14 mouse cellular contexts compared by ENCODE assay signal in the genomic region with DNA sequence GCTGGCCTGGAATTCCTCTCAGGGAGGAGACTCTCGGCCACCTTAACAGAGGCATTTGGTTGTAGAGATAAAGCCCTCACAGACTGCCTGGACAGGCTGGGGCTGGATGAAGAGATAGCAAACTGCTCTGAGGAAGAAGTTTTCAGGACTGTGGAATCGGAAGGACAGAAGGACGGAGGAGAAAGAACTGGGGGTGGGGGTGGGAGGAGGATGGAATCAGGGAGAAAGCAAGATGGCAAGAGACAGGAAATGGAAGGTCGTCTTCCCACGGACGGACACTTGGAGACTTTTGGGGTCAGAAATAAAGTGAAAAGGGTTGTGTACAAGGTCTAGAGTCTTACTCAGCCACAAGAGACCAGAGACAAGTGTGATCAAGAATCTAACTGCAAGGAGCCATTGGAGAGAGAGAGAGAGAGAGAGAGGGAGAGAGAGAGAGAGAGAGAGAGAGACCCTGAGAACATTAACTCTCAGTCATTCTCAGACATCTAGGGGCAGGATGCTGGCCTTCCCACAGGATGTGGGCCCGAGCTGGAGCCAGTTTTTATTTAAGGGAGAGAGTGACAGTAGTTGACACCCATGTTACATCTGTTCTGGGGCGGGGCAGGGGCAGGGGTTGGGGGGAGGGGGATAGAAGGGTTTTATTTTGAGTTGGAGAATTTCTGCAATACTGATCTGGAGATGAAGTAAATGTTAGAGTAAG.
A peak's percentile ranks its signal among the peaks of the same experiment; 100 is the strongest.
DNase-seq lines count a peak whose midpoint lies in the region; ATAC-seq and TF ChIP-seq lines count a peak whose summit lies in the region.
"Had no signal": no experiment of that assay in that cellular context is flagged by ENCODE, and none has a peak within 500 bp of the region (broad histone marks: within the 10 kb centered on the region; RNA-seq: fewer than 3 reads in every experiment).

No protein-coding gene starts in this region.

- ATAC-seq in intestine, embryonic 14.5 days (replicated peaks; ENCODE audit: low FRiP score, low TSS enrichment, low read depth) = no peak
- no peak for ATAC-seq in intestine, embryonic 15.5 days
- peak; percentile 86 for ATAC-seq in heart, embryonic 12.5 days (ENCODE audit: insufficient number of reproducible peaks, low FRiP score)
- peak; percentile 79 for ATAC-seq in liver, embryonic 16.5 days (ENCODE audit: low read depth)
- no peak for ATAC-seq in forebrain, embryonic 12.5 days (ENCODE audit: low FRiP score)
- ATAC-seq: CD4-positive, CD25-positive, alpha-beta regulatory T cell, adult 4 months; hindbrain, postnatal 0 days had no signal

- no peak for TF ChIP-seq CTCF in MEL (IDR thresholded peaks at IDR 0.05 in 2 of 3, conservative IDR thresholded peaks at IDR 0.05 in 1 of 3; ENCODE audit: control insufficient read depth in 1 of 3, insufficient read depth in 1 of 3, low read depth in 2 of 3, low read length in 3 of 3, poor library complexity in 1 of 3, severe bottlenecking in 1 of 3)

- H3K4me2 ChIP-seq in intestine, embryonic 14.5 days (ENCODE audit: low read length) = no peak overlapping the region; the same call in 1 of the 2 replicates
- H3K4me2 ChIP-seq in intestine, embryonic 15.5 days (replicated peaks) = no peak overlapping the region
- H3K4me2 ChIP-seq in heart, embryonic 12.5 days = peak overlapping the region; percentile 46
- H3K4me2 ChIP-seq in liver, embryonic 16.5 days (ENCODE audit: low read depth, low read length) = peak overlapping the region; percentile 30
- H3K4me2 ChIP-seq in forebrain, embryonic 12.5 days = no peak overlapping the region
- H3K4me2 ChIP-seq: midbrain, embryonic 12.5 days had no signal

- no peak for TF ChIP-seq EP300 in MEL (IDR thresholded peaks at IDR 0.05; ENCODE audit: low read depth in 1 of 2, low read length in 2 of 2)

- H3K27ac ChIP-seq in intestine, embryonic 14.5 days (ENCODE audit: low read depth) = peak overlapping the region; percentile 62; the same call in 1 of the 2 replicates
- H3K27ac ChIP-seq in intestine, embryonic 15.5 days = no peak overlapping the region
- H3K27ac ChIP-seq in MEL (ENCODE audit: control insufficient read depth, low read depth, low read length) = no peak overlapping the region
- H3K27ac ChIP-seq in heart, embryonic 12.5 days (ENCODE audit: poor library complexity, severe bottlenecking) = peak overlapping the region; percentile 74
- H3K27ac ChIP-seq in liver, embryonic 16.5 days (ENCODE audit: low read length) = no peak overlapping the region; the same call in 1 of the 2 replicates
- no peak overlapping the region for H3K27ac ChIP-seq in forebrain, embryonic 12.5 days
- H3K27ac ChIP-seq: hindbrain, postnatal 0 days; layer of hippocampus, adult 2 months; limb, embryonic 10.5 days had no signal

- no peaks in the 10 kb centered on the region for H3K9me3 ChIP-seq in intestine, embryonic 14.5 days (ENCODE audit: control insufficient read depth, low read length)
- no peaks in the 10 kb centered on the region for H3K9me3 ChIP-seq in intestine, embryonic 15.5 days
- H3K9me3 ChIP-seq in MEL (replicated peaks; ENCODE audit: insufficient read depth, low read length) = no peaks in the 10 kb centered on the region
- no peaks in the 10 kb centered on the region for H3K9me3 ChIP-seq in heart, embryonic 12.5 days (replicated peaks)
- H3K9me3 ChIP-seq in liver, embryonic 16.5 days (replicated peaks; ENCODE audit: control insufficient read depth, low read length) = no peaks in the 10 kb centered on the region
- H3K9me3 ChIP-seq in forebrain, embryonic 12.5 days = no peaks in the 10 kb centered on the region
- H3K9me3 ChIP-seq: limb, embryonic 10.5 days; midbrain, embryonic 12.5 days had no signal

- no peak for TF ChIP-seq POLR2A in MEL (IDR thresholded peaks at IDR 0.05; ENCODE audit: control insufficient read depth in 1 of 2, insufficient read depth in 1 of 2, low read depth in 1 of 2, low read length in 2 of 2, poor library complexity in 1 of 2)

- peaks cover 19% of the 10 kb centered on the region; the same call in 1 of the 2 replicates for H3K4me1 ChIP-seq in intestine, embryonic 14.5 days (replicated peaks; ENCODE audit: control insufficient read depth, insufficient read depth, low read length)
- H3K4me1 ChIP-seq in intestine, embryonic 15.5 days (replicated peaks) = peaks cover 11% of the 10 kb centered on the region; the same call in 1 of the 2 replicates
- H3K4me1 ChIP-seq in MEL (ENCODE audit: control insufficient read depth in 1 of 2, insufficient read depth in 2 of 2, low read length in 2 of 2) = peaks cover 0 to 8% of the 10 kb centered on the region in 2 experiments; a peak in 2 of 4 replicates
- peaks cover 25% of the 10 kb centered on the region for H3K4me1 ChIP-seq in heart, embryonic 12.5 days (replicated peaks)
- peaks cover 25% of the 10 kb centered on the region for H3K4me1 ChIP-seq in liver, embryonic 16.5 days (ENCODE audit: control insufficient read depth, low read depth, low read length)
- H3K4me1 ChIP-seq in forebrain, embryonic 12.5 days = no peaks in the 10 kb centered on the region; the same call in 1 of the 2 replicates
- H3K4me1 ChIP-seq: midbrain, embryonic 12.5 days had no signal

- H3K9ac ChIP-seq in intestine, embryonic 14.5 days (ENCODE audit: low read length) = no peak overlapping the region
- no peak overlapping the region for H3K9ac ChIP-seq in intestine, embryonic 15.5 days
- H3K9ac ChIP-seq in MEL (ENCODE audit: control insufficient read depth, low read depth, low read length, poor library complexity, severe bottlenecking) = no peak overlapping the region
- no peak overlapping the region for H3K9ac ChIP-seq in heart, embryonic 12.5 days
- no peak overlapping the region for H3K9ac ChIP-seq in liver, embryonic 16.5 days (ENCODE audit: low read depth, low read length)
- H3K9ac ChIP-seq in forebrain, embryonic 12.5 days = no peak overlapping the region
- H3K9ac ChIP-seq: midbrain, embryonic 12.5 days had no signal

- no peak for DNase-seq in intestine, embryonic 14.5 days (ENCODE audit: low spot score)
- DNase-seq in MEL (ENCODE audit: low read depth, low spot score) = peak; percentile 8
- no peak for DNase-seq in right cerebral cortex, postnatal 4 days
- DNase-seq in layer of hippocampus, adult 18-20 months (ENCODE audit: low spot score in 2 of 2) = no peak
- DNase-seq: cerebellum, postnatal 36 days had no signal

- H3K79me2 ChIP-seq in MEL (ENCODE audit: control insufficient read depth, insufficient read depth, low read length, poor library complexity) = no peaks in the 10 kb centered on the region

- no peak overlapping the region for H3K4me3 ChIP-seq in intestine, embryonic 14.5 days (ENCODE audit: low read depth, low read length)
- no peak overlapping the region for H3K4me3 ChIP-seq in intestine, embryonic 15.5 days (replicated peaks)
- H3K4me3 ChIP-seq in MEL (ENCODE audit: control insufficient read depth in 1 of 2, insufficient read depth in 1 of 2, low read depth in 2 of 2, low read length in 2 of 2) = no peak overlapping the region
- no peak overlapping the region for H3K4me3 ChIP-seq in heart, embryonic 12.5 days
- no peak overlapping the region for H3K4me3 ChIP-seq in liver, embryonic 16.5 days (ENCODE audit: low read depth, low read length)
- H3K4me3 ChIP-seq in forebrain, embryonic 12.5 days (replicated peaks) = no peak overlapping the region
- H3K4me3 ChIP-seq: layer of hippocampus, adult 2 months; limb, embryonic 10.5 days; midbrain, embryonic 12.5 days had no signal

- no peaks in the 10 kb centered on the region for H3K27me3 ChIP-seq in intestine, embryonic 14.5 days (replicated peaks; ENCODE audit: control insufficient read depth, insufficient read depth, low read length)
- no peaks in the 10 kb centered on the region for H3K27me3 ChIP-seq in intestine, embryonic 15.5 days (replicated peaks)
- no peaks in the 10 kb centered on the region for H3K27me3 ChIP-seq in MEL (ENCODE audit: control insufficient read depth in 1 of 2, insufficient read depth in 2 of 2, low read length in 2 of 2)
- no peaks in the 10 kb centered on the region for H3K27me3 ChIP-seq in heart, embryonic 12.5 days (replicated peaks)
- H3K27me3 ChIP-seq in liver, embryonic 16.5 days (ENCODE audit: control insufficient read depth, insufficient read depth, low read depth, low read length) = no peaks in the 10 kb centered on the region
- H3K27me3 ChIP-seq in forebrain, embryonic 12.5 days = no peaks in the 10 kb centered on the region
- H3K27me3 ChIP-seq: midbrain, embryonic 12.5 days had no signal

- H3K36me3 ChIP-seq in intestine, embryonic 14.5 days (ENCODE audit: control insufficient read depth, insufficient read depth, low read length) = no peaks in the 10 kb centered on the region
- no peaks in the 10 kb centered on the region for H3K36me3 ChIP-seq in intestine, embryonic 15.5 days
- peaks cover 0 to 2% of the 10 kb centered on the region in 2 experiments; a peak in 1 of 4 replicates for H3K36me3 ChIP-seq in MEL (ENCODE audit: control insufficient read depth in 1 of 2, insufficient read depth in 2 of 2, low read length in 2 of 2)
- no peaks in the 10 kb centered on the region for H3K36me3 ChIP-seq in heart, embryonic 12.5 days
- no peaks in the 10 kb centered on the region for H3K36me3 ChIP-seq in liver, embryonic 16.5 days (ENCODE audit: control insufficient read depth, insufficient read depth)
- H3K36me3 ChIP-seq in forebrain, embryonic 12.5 days (replicated peaks) = no peaks in the 10 kb centered on the region
- H3K36me3 ChIP-seq: limb, embryonic 10.5 days; midbrain, embryonic 12.5 days had no signal

- 18% methylated on average over 8 of the region's 8 CpGs for WGBS in intestine, embryonic 14.5 days
- 32% methylated on average over 8 of the region's 8 CpGs for WGBS in intestine, embryonic 15.5 days
- WGBS in heart, embryonic 12.5 days = 15% methylated on average over 8 of the region's 8 CpGs
- 20% methylated on average over 8 of the region's 8 CpGs for WGBS in liver, embryonic 16.5 days (ENCODE audit: insufficient replicate concordance)
- WGBS in forebrain, embryonic 12.5 days = 72% methylated on average over 8 of the region's 8 CpGs

- TF ChIP-seq RAD21 in MEL (IDR thresholded peaks at IDR 0.05; ENCODE audit: low read depth, low read length) = no peak

TF ChIP-seq in MEL, 35 proteins besides CTCF, POLR2A, EP300 and RAD21:
- no peak for TF ChIP-seq BHLHE40 (IDR thresholded peaks at IDR 0.05; ENCODE audit: borderline replicate concordance, low read depth, low read length)
- no peak for TF ChIP-seq MAFK (IDR thresholded peaks at IDR 0.05; ENCODE audit: borderline replicate concordance, low read depth, low read length)
- TF ChIP-seq CHD2 (IDR thresholded peaks at IDR 0.05; ENCODE audit: low read length) = no peak
- TF ChIP-seq GABPA (IDR thresholded peaks at IDR 0.05; ENCODE audit: low read depth, low read length) = no peak
- no peak for TF ChIP-seq MAX (IDR thresholded peaks at IDR 0.05; ENCODE audit: low read length)
- TF ChIP-seq TCF12 (IDR thresholded peaks at IDR 0.05; ENCODE audit: low read depth, low read length) = no peak
- no peak for TF ChIP-seq MAZ (IDR thresholded peaks at IDR 0.05; ENCODE audit: low read depth, low read length)
- TF ChIP-seq SIN3A (IDR thresholded peaks at IDR 0.05; ENCODE audit: low read length) = no peak

Comparison
In these comparisons a context has a peak if more than half of its experiments do, and no peak if none do; other contexts are left out.
1. H3K27ac ChIP-seq: peak in intestine, embryonic 14.5 days (single experiment) and heart, embryonic 12.5 days (single experiment); none in intestine, embryonic 15.5 days (single experiment), MEL (single experiment), liver, embryonic 16.5 days (single experiment) and forebrain, embryonic 12.5 days (single experiment).
2. ATAC-seq: peak in heart, embryonic 12.5 days (single experiment) and liver, embryonic 16.5 days (single experiment); none in intestine, embryonic 14.5 days (single experiment), intestine, embryonic 15.5 days (single experiment) and forebrain, embryonic 12.5 days (single experiment).
3. H3K4me2 ChIP-seq: peak in heart, embryonic 12.5 days (single experiment) and liver, embryonic 16.5 days (single experiment); none in intestine, embryonic 14.5 days (single experiment), intestine, embryonic 15.5 days (single experiment) and forebrain, embryonic 12.5 days (single experiment).